Mouse (Mus musculus) G1E (cell line): ENCODE measurements at regions not wholly inside any gene's neighbourhood (a gene's known extent, or its start where the extent isn't known, plus 50 kb on each side); places are given as distances from the start of the nearest gene placed in this dataset.

Experiments used
- ATAC-seq: 2 replicates; pipeline ENCODE4 v1.8.0; 2016; ENCODE audit warnings: mild to moderate bottlenecking; ENCODE audit not compliant: insufficient number of reproducible peaks, poor library complexity, low FRiP score, severe bottlenecking; ENCODE audit errors: extremely low read depth
- DNase-seq: peaks from one replicate; pipeline ENCODE4 v3.0.0; 2012; ENCODE audit warnings: low spot score
- H3K27me3 ChIP-seq: 2 replicates; pipeline ENCODE4 v1.6.1; 2012; ENCODE audit warnings: mild to moderate bottlenecking, low read length, inconsistent platforms; ENCODE audit not compliant: insufficient read depth
- H3K36me3 ChIP-seq: replicated peaks from 2 replicates; pipeline ENCODE3; 2012; ENCODE audit warnings: mild to moderate bottlenecking, inconsistent platforms
- H3K4me1 ChIP-seq: 2 replicates; pipeline ENCODE4 v1.6.1; 2012; ENCODE audit warnings: low read depth, low read length, inconsistent platforms, mixed read lengths; ENCODE audit not compliant: insufficient read depth
- H3K4me3 ChIP-seq: 2 replicates; pipeline ENCODE4 v1.5.1; 2012; ENCODE audit warnings: low read depth, mild to moderate bottlenecking, inconsistent platforms, low read length, moderate library complexity, mixed read lengths
- H3K9me3 ChIP-seq: replicated peaks from 2 replicates; pipeline ENCODE4 v1.6.1; 2012; ENCODE audit warnings: inconsistent platforms
- CTCF ChIP-seq: IDR thresholded peaks from 2 replicates; pipeline ENCODE4 v1.5.1; 2012; ENCODE audit warnings: low read depth, low read length, inconsistent platforms, mixed read lengths
- GATA1 ChIP-seq: IDR thresholded peaks from 2 replicates; pipeline ENCODE4 v1.6.1; 2012; ENCODE audit warnings: borderline replicate concordance, low read length, inconsistent platforms, mixed read lengths
- GATA2 ChIP-seq: IDR thresholded peaks from 2 replicates; pipeline ENCODE4 v1.6.1; 2012; ENCODE audit warnings: low read depth, low read length, inconsistent platforms, borderline replicate concordance
- POLR2AphosphoS5 ChIP-seq: IDR thresholded peaks from 2 replicates; pipeline ENCODE4 v1.6.1; 2012; ENCODE audit warnings: low read depth, low read length, inconsistent platforms; ENCODE audit not compliant: insufficient replicate concordance
- TAL1 ChIP-seq: conservative IDR thresholded peaks from 2 replicates; pipeline ENCODE4 v1.6.1; 2012; ENCODE audit warnings: low read depth, low read length, inconsistent platforms, mixed read lengths

DNA sequence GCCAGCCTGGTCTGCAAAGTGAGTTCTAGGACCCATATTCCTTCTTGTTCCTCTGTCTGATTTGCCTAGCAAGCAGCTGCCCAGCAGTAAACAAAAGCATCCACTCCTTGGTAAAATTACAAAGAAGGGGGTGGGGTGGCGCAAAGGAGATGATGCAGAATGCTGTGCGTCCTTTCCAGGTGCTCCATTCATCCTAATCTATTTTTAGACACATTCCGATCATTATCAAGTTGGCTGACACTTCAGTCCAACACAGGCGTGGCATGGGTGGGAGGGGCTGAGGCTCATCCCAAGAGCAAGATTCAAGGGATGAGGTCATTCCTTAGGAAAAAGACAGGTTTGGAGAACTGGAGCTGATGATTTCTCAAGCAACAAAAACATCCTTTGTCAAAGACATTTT is 660.2 kb upstream of the Pou3f3 start:
- no peak overlapping the region for H3K4me3 ChIP-seq
- H3K9me3 ChIP-seq, result peaks cover 13% of the 10 kb centered on the region; the same call in 1 of the 2 replicates
- ATAC-seq (no peak), DNase-seq (no peak)
- H3K4me1 ChIP-seq, result no peaks in the 10 kb centered on the region
- H3K36me3 ChIP-seq, result no peaks in the 10 kb centered on the region
- no peaks in the 10 kb centered on the region for H3K27me3 ChIP-seq
- TF ChIP-seq TAL1 (no peak), POLR2AphosphoS5 (no peak), CTCF (no peak), GATA2 (no peak), GATA1 (no peak)

DNA sequence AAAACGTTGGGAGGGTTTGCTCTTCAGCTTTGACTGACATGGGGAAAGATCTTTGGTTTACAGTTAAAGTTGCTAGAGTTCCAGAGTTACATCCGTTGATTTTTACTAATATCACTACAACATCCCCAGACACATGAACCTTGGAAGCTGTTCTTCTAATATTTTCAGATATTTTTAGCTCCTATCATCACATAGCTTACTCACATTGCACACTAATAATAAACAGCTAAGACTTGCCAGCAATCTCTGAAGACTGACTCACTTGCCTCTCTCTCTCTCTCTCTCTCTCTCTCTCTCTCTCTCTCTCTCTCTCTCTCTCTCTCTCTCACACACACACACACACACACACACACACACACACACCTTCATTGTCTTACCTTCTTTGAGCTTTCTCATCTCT is 654.0 kb upstream of the Pou3f3 start:
- no peak for ATAC-seq
- Histone ChIP-seq H3K27me3 (no peaks in the 10 kb centered on the region), H3K4me1 (no peaks in the 10 kb centered on the region), H3K4me3 (no peak overlapping the region), H3K36me3 (no peaks in the 10 kb centered on the region), H3K9me3 (peaks cover 8% of the 10 kb centered on the region)
- TF ChIP-seq CTCF (no peak), TAL1 (no peak), POLR2AphosphoS5 (no peak), GATA2 (no peak), GATA1 (no peak)
- DNase-seq, result no peak

DNA sequence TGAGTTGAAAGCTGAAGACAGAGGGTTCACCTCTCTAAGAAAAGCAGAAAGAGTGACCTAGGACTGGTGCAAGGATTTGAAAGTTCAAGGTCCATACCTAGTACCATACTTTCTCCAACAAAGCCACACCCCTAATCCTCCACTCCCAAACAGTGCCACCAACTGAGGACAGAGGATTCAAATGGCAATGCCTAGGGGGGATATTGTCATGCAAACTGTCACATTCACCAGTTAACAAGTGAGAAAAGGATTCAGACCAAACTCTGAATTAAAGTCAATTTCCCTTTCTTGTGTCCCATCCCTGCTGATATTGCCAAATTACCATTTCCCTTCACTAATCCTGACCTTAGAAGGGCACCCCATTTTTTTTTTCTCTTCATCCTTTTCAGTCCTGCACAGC is 637.1 kb upstream of the Pou3f3 start:
- Histone ChIP-seq H3K27me3 (no peaks in the 10 kb centered on the region), H3K4me3 (no peak overlapping the region), H3K9me3 (peaks cover 15% of the 10 kb centered on the region), H3K4me1 (no peaks in the 10 kb centered on the region), H3K36me3 (no peaks in the 10 kb centered on the region)
- DNase-seq, result no peak
- TF ChIP-seq TAL1 (no peak), CTCF (no peak), POLR2AphosphoS5 (no peak), GATA1 (no peak), GATA2 (no peak)
- ATAC-seq, result no peak

DNA sequence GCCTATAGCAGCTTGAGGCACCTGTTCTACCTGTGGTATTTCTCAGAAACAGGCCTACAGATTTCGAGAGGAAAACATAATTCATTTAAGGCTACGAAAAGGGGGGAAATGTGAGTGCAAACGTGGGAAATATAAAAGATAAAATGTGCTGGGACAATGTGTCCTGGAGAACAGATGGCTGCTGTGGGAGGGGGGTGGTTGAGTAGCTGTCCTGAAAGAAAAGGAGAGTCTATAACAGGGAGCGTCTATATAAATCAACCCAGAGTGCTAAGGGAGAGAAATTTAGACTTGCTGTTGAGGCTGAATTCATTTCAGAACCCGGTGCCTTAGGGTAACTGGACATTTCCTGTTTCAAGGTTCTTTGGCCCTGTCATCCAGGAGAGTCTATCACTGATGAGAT is 625.5 kb upstream of the Pou3f3 start:
- Histone ChIP-seq H3K4me3 (no peak overlapping the region), H3K36me3 (no peaks in the 10 kb centered on the region), H3K9me3 (no peaks in the 10 kb centered on the region), H3K4me1 (no peaks in the 10 kb centered on the region), H3K27me3 (no peaks in the 10 kb centered on the region)
- ATAC-seq, result no peak
- TF ChIP-seq TAL1, result no peak
- no peak for TF ChIP-seq CTCF
- TF ChIP-seq GATA2, result no peak
- TF ChIP-seq POLR2AphosphoS5, result no peak
- TF ChIP-seq GATA1, result no peak
- DNase-seq, result no peak

DNA sequence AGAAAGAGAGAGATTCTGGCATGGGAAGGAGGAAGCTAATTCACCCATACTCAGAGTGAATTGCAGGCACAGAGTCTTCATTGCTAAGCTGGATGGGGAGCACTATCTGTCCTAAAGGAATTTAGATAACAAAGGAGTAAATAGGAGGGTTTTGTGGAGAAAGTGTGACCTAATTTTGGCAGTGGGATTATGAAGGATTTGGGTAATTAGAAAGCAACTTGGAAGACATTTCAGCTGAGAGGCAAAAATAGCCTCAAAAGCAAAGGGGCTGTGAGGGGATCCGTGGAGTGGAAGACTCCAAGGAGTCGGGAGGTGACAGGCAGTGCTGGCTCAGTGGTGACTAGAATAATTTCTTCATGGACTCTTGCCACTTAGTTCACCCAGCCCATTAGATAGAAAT is 599.5 kb upstream of the Pou3f3 start:
- no peak for DNase-seq
- Histone ChIP-seq H3K36me3 (no peaks in the 10 kb centered on the region), H3K4me3 (no peak overlapping the region), H3K27me3 (no peaks in the 10 kb centered on the region), H3K4me1 (no peaks in the 10 kb centered on the region), H3K9me3 (peaks cover 7% of the 10 kb centered on the region)
- ATAC-seq, result no peak
- TF ChIP-seq CTCF, result no peak
- TF ChIP-seq GATA1, result no peak
- TF ChIP-seq POLR2AphosphoS5, result no peak
- no peak for TF ChIP-seq GATA2
- TF ChIP-seq TAL1, result no peak

DNA sequence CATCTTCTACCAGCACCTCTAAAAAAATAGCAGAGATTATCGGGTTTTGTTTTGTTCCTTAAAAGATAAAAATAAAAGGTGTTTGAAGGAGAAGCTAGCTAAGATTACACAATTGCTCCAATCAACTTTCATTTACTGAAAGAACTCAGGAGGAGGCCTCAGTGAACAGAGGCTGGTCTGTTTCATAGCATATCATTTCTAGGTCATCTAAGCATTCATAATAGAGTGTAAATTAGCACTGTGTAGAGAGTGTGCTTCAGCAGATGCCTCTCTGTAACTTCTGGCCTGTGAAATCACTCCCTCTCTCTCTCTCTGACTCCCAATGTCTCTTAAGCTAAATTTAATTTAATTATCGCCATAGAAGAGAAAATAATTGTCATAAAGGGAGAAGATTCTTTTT is 597.0 kb upstream of the Pou3f3 start:
- no peak overlapping the region for H3K4me3 ChIP-seq
- H3K9me3 ChIP-seq, result peaks cover 8% of the 10 kb centered on the region; the same call in 1 of the 2 replicates
- ATAC-seq (no peak), DNase-seq (no peak)
- no peaks in the 10 kb centered on the region for H3K4me1 ChIP-seq
- no peaks in the 10 kb centered on the region for H3K36me3 ChIP-seq
- H3K27me3 ChIP-seq, result no peaks in the 10 kb centered on the region
- TF ChIP-seq POLR2AphosphoS5, result no peak

DNA sequence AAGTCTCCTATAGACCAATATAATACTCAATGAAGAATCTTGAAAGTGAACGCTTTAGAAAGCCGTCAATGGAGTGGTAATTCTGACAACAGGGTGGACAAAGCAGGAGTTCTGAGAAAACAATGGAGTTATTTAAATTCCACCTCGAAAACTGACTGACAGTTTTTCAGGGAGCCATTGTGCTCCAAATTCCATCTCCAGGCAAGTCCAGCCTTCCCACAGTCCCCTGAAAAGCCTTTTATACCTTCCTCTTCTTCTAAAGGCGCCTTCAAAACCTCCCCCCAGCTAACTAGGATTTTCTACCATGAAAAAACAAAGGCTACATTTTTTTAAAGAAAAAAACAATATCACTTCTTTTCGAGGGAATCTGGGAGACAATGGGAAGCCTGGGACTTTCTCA is 588.0 kb upstream of the Pou3f3 start:
- no peaks in the 10 kb centered on the region for H3K36me3 ChIP-seq
- H3K9me3 ChIP-seq, result peaks cover 16% of the 10 kb centered on the region
- DNase-seq (no peak), ATAC-seq (no peak)
- no peaks in the 10 kb centered on the region for H3K27me3 ChIP-seq
- no peak overlapping the region for H3K4me3 ChIP-seq
- H3K4me1 ChIP-seq, result no peaks in the 10 kb centered on the region
- TF ChIP-seq GATA1 (no peak), TAL1 (no peak), GATA2 (no peak), CTCF (no peak)
